Mouse (Mus musculus): ENCODE measurements around the gene Dock9.

DNA sequence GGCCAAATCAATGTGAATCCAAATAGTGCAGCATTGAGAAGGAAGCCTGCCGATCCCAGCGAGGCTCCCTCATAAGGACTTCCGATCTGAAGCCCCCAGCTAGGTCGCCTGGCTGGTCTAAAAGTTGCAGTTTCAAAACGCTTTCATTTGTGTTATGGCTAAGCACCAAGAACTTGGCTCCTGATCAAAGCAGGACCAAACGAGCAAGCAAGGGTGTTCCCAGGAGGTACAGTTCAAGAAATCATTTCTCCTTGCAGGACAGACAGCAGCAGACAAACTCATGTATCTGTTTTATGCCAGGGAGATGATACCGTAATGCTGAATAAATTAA is 99.1 kb downstream of the Dock9 start:
- TF ChIP-seq CTCF (IDR thresholded peaks at IDR 0.05; ENCODE audit: insufficient read depth, low read depth, low read length) (no peak), POLR2A (IDR thresholded peaks at IDR 0.05; ENCODE audit: insufficient read depth, low read depth, low read length) (no peak)

Data from olfactory bulb, adult 2 months (tissue).